Mouse (Mus musculus) bone marrow macrophage, adult 2 months (primary cell): Measurements from ENCODE around the gene Usp10.

Source experiments
- CTCF ChIP-seq: IDR thresholded peaks from 2 replicates; pipeline ENCODE4 v1.5.1; 2012; ENCODE audit warnings: low read depth, mild to moderate bottlenecking, low read length, moderate library complexity
- POLR2A ChIP-seq: IDR thresholded peaks from 2 replicates; pipeline ENCODE4 v1.6.1; 2012; ENCODE audit warnings: mild to moderate bottlenecking, low read depth, low read length, borderline replicate concordance

GRCm38 (mm10) chr8:119897933-119898332 is 12.2 kb upstream of the Usp10 start:
- TF ChIP-seq POLR2A = no peak
- no peak for TF ChIP-seq CTCF
